Mouse (Mus musculus): ENCODE data around the gene Maml3. TPM values are rescaled to one million over a fixed set of nuclear protein-coding genes. Genes with fewer than 3 reads are reported as not detected.

Gene Maml3
- polyA plus RNA-seq, 1 experiment from 2014 or later = 5.2 TPM

- Histone ChIP-seq H3K4me1 (no peaks in the 10 kb centered on the region), H3K36me3 (no peaks in the 10 kb centered on the region), H3K27me3 (replicated peaks) (no peaks in the 10 kb centered on the region), H3K9me3 (no peaks in the 10 kb centered on the region), H3K9ac (no peak overlapping the region), H3K4me3 (replicated peaks) (no peak overlapping the region), H3K27ac (no peak overlapping the region), H3K4me2 (no peak overlapping the region)
- 81% methylated on average over 7 of the region's 7 CpGs for WGBS
- no peak for ATAC-seq (ENCODE audit: insufficient read depth, low FRiP score, low read depth)
These were observed 165.0 kb downstream of the Maml3 start for GRCm38 (mm10) chr3:51939864-51940263.

- Histone ChIP-seq H3K27ac (no peak overlapping the region), H3K4me2 (no peak overlapping the region), H3K27me3 (replicated peaks) (no peaks in the 10 kb centered on the region), H3K36me3 (no peaks in the 10 kb centered on the region), H3K4me1 (no peaks in the 10 kb centered on the region), H3K4me3 (replicated peaks) (no peak overlapping the region), H3K9ac (no peak overlapping the region), H3K9me3 (no peaks in the 10 kb centered on the region)
- WGBS = 71% methylated on average over 5 of the region's 5 CpGs
- no peak for ATAC-seq (ENCODE audit: insufficient read depth, low FRiP score, low read depth)
These were observed 165.8 kb downstream of the Maml3 start for GRCm38 (mm10) chr3:51939054-51939453.

- Histone ChIP-seq H3K9me3 (no peaks in the 10 kb centered on the region), H3K4me1 (no peaks in the 10 kb centered on the region), H3K9ac (no peak overlapping the region), H3K27ac (no peak overlapping the region), H3K4me2 (no peak overlapping the region), H3K27me3 (replicated peaks) (no peaks in the 10 kb centered on the region), H3K4me3 (replicated peaks) (no peak overlapping the region), H3K36me3 (no peaks in the 10 kb centered on the region)
- ATAC-seq (ENCODE audit: insufficient read depth, low FRiP score, low read depth) = no peak
- 90% methylated on average over 5 of the region's 5 CpGs for WGBS
These were observed 167.7 kb downstream of the Maml3 start for GRCm38 (mm10) chr3:51937176-51937575.

- Histone ChIP-seq H3K4me2 (no peak overlapping the region), H3K27me3 (replicated peaks) (no peaks in the 10 kb centered on the region), H3K4me1 (no peaks in the 10 kb centered on the region), H3K9me3 (no peaks in the 10 kb centered on the region), H3K36me3 (no peaks in the 10 kb centered on the region), H3K27ac (no peak overlapping the region), H3K4me3 (replicated peaks) (no peak overlapping the region), H3K9ac (no peak overlapping the region)
- no peak for ATAC-seq (ENCODE audit: insufficient read depth, low FRiP score, low read depth)
- 86% methylated on average over 13 of the region's 13 CpGs for WGBS
These were observed 170.1 kb downstream of the Maml3 start for GRCm38 (mm10) chr3:51934531-51935485.

GRCm38 (mm10) chr3:51928188-51928587, 176.7 kb downstream of the Maml3 start:
- H3K9ac ChIP-seq = no peak overlapping the region
- H3K9me3 ChIP-seq = no peaks in the 10 kb centered on the region
- no peak overlapping the region for H3K27ac ChIP-seq
- H3K36me3 ChIP-seq = no peaks in the 10 kb centered on the region
- 87% methylated on average over 14 of the region's 14 CpGs for WGBS
- no peak overlapping the region for H3K4me3 ChIP-seq (replicated peaks)
- no peaks in the 10 kb centered on the region for H3K4me1 ChIP-seq
- H3K4me2 ChIP-seq = no peak overlapping the region
- H3K27me3 ChIP-seq (replicated peaks) = no peaks in the 10 kb centered on the region
- ATAC-seq (ENCODE audit: insufficient read depth, low FRiP score, low read depth) = no peak

GRCm38 (mm10) chr3:51927591-51927990, 177.3 kb downstream of the Maml3 start:
- no peak for ATAC-seq (ENCODE audit: insufficient read depth, low FRiP score, low read depth)
- no peaks in the 10 kb centered on the region for H3K9me3 ChIP-seq
- H3K36me3 ChIP-seq = no peaks in the 10 kb centered on the region
- no peaks in the 10 kb centered on the region for H3K27me3 ChIP-seq (replicated peaks)
- no peak overlapping the region for H3K27ac ChIP-seq
- no peak overlapping the region for H3K4me2 ChIP-seq
- WGBS = 86% methylated on average over 7 of the region's 7 CpGs
- H3K4me3 ChIP-seq (replicated peaks) = no peak overlapping the region
- no peak overlapping the region for H3K9ac ChIP-seq
- H3K4me1 ChIP-seq = no peaks in the 10 kb centered on the region

GRCm38 (mm10) chr3:51927043-51927442, 177.8 kb downstream of the Maml3 start:
- Histone ChIP-seq H3K27me3 (replicated peaks) (no peaks in the 10 kb centered on the region), H3K36me3 (no peaks in the 10 kb centered on the region), H3K4me3 (replicated peaks) (no peak overlapping the region), H3K9ac (no peak overlapping the region), H3K4me2 (no peak overlapping the region), H3K27ac (no peak overlapping the region), H3K4me1 (no peaks in the 10 kb centered on the region), H3K9me3 (no peaks in the 10 kb centered on the region)
- ATAC-seq (ENCODE audit: insufficient read depth, low FRiP score, low read depth) = no peak
- 64% methylated on average over 6 of the region's 6 CpGs for WGBS

- Histone ChIP-seq H3K9ac (no peak overlapping the region), H3K4me3 (replicated peaks) (no peak overlapping the region), H3K36me3 (no peaks in the 10 kb centered on the region), H3K4me2 (no peak overlapping the region), H3K27ac (no peak overlapping the region), H3K27me3 (replicated peaks) (no peaks in the 10 kb centered on the region), H3K4me1 (no peaks in the 10 kb centered on the region), H3K9me3 (no peaks in the 10 kb centered on the region)
- no peak for ATAC-seq (ENCODE audit: insufficient read depth, low FRiP score, low read depth)
- WGBS = 70% methylated on average over 2 of the region's 2 CpGs
These were observed 179.1 kb downstream of the Maml3 start for GRCm38 (mm10) chr3:51925758-51926157.

GRCm38 (mm10) chr3:51924636-51925035, 180.2 kb downstream of the Maml3 start:
- Histone ChIP-seq H3K27me3 (replicated peaks) (no peaks in the 10 kb centered on the region), H3K4me1 (no peaks in the 10 kb centered on the region)
- WGBS = 56% methylated on average over 5 of the region's 5 CpGs

GRCm38 (mm10) chr3:51923800-51924199, 181.1 kb downstream of the Maml3 start:
- Histone ChIP-seq H3K9ac (no peak overlapping the region), H3K4me1 (no peaks in the 10 kb centered on the region), H3K36me3 (no peaks in the 10 kb centered on the region), H3K4me2 (no peak overlapping the region), H3K27ac (no peak overlapping the region), H3K9me3 (no peaks in the 10 kb centered on the region), H3K27me3 (replicated peaks) (no peaks in the 10 kb centered on the region), H3K4me3 (replicated peaks) (no peak overlapping the region)
- 70% methylated on average over 6 of the region's 6 CpGs for WGBS
- no peak for ATAC-seq (ENCODE audit: insufficient read depth, low FRiP score, low read depth)

More at GRCm38 (mm10) chr3:51924636-51925035, 180.2 kb downstream of the Maml3 start:
- Histone ChIP-seq H3K4me3 (replicated peaks) (no peak overlapping the region), H3K9me3 (no peaks in the 10 kb centered on the region), H3K9ac (no peak overlapping the region), H3K27ac (no peak overlapping the region), H3K4me2 (no peak overlapping the region), H3K36me3 (no peaks in the 10 kb centered on the region)
- no peak for ATAC-seq (ENCODE audit: insufficient read depth, low FRiP score, low read depth)

GRCm38 (mm10) chr3:51916902-51917301, 188.0 kb downstream of the Maml3 start:
- no peaks in the 10 kb centered on the region for H3K9me3 ChIP-seq
- peaks cover 21% of the 10 kb centered on the region for H3K4me1 ChIP-seq
- no peaks in the 10 kb centered on the region for H3K27me3 ChIP-seq (replicated peaks)
- no peak overlapping the region for H3K4me3 ChIP-seq (replicated peaks)
- 0 out of 2 replicates have a peak overlapping the region, but pooled peaks have one; percentile 20 for H3K4me2 ChIP-seq
- H3K27ac ChIP-seq = peak overlapping the region; percentile 80; the same call in 1 of the 2 replicates
- no peak overlapping the region for H3K9ac ChIP-seq
- ATAC-seq (ENCODE audit: insufficient read depth, low FRiP score, low read depth) = peak; percentile 7; the same call in 1 of the 2 replicates
- 68% methylated on average over 4 of the region's 4 CpGs for WGBS
- no peaks in the 10 kb centered on the region for H3K36me3 ChIP-seq

GRCm38 (mm10) chr3:51916060-51916870, 188.6 kb downstream of the Maml3 start:
- no peaks in the 10 kb centered on the region for H3K9me3 ChIP-seq
- no peaks in the 10 kb centered on the region for H3K27me3 ChIP-seq (replicated peaks)
- H3K9ac ChIP-seq = no peak overlapping the region
- peaks cover 21% of the 10 kb centered on the region for H3K4me1 ChIP-seq
- peak overlapping the region; percentile 87 for H3K27ac ChIP-seq
- whole genome bisulfite sequencing = 9% methylated on average over 10 of the region's 10 CpGs
- H3K4me3 ChIP-seq (replicated peaks) = no peak overlapping the region; the same call in 1 of the 2 replicates
- peak; percentile 90 for ATAC-seq (ENCODE audit: insufficient read depth, low FRiP score, low read depth)
- no peaks in the 10 kb centered on the region for H3K36me3 ChIP-seq
- peak overlapping the region; percentile 29 for H3K4me2 ChIP-seq
